Mouse (Mus musculus): ENCODE results near the gene Caprin2. TPM values are rescaled to one million over a fixed set of nuclear protein-coding genes. Genes with fewer than 3 reads are reported as not detected.
A peak's percentile ranks its signal among the peaks of the same experiment; 100 is the strongest.
"Not testable (repeated sequence)": the region's sequence is repeated elsewhere in the genome, so short reads cannot be mapped to it uniquely, and the experiment has no call there.

The Caprin2 gene
- 10 to 100 TPM; 21.7 to 25.5 TPM for total RNA-seq (2021)
- long read RNA-seq, experiment 1, partial matches to known transcripts: 2 of 10 reads
- long read RNA-seq, experiment 1, other reads (novel, unspliced or antisense): 6 of 10 reads
- long read RNA-seq, experiment 2, transcript Caprin2-202 (19 exons, 3,697 nt): major isoform, 6 of 9 reads
- long read RNA-seq, experiment 2, partial matches to known transcripts: 0 of 9 reads
- long read RNA-seq, experiment 2, other reads (novel, unspliced or antisense): 2 of 9 reads

- DNase-seq (ENCODE audit: low spot score in 2 of 2): peak; percentile 92 to 93
Observed at GRCm38 (mm10) chr6:148895773-148896506, at the start of gene Caprin2. Gene Caprin2, minus strand, starts transcription at chr6:148896237.

GRCm38 (mm10) chr6:148944767-148945508 is 48.9 kb upstream of the Caprin2 start:
- peak; percentile 49 to 57 for DNase-seq (ENCODE audit: low spot score in 2 of 2)

- peak in 1 of 2 experiments; percentile 33 for DNase-seq (ENCODE audit: low spot score in 2 of 2)
Observed at GRCm38 (mm10) chr6:148944344-148944766, 48.3 kb upstream of the Caprin2 start.

- no peak for DNase-seq (ENCODE audit: low spot score in 2 of 2)
Observed at GRCm38 (mm10) chr6:148943695-148944094, 47.7 kb upstream of the Caprin2 start.

GRCm38 (mm10) chr6:148942406-148942805 is 46.4 kb upstream of the Caprin2 start:
- DNase-seq (ENCODE audit: low spot score in 2 of 2): no peak

- DNase-seq (ENCODE audit: low spot score in 2 of 2): no peak
Observed at GRCm38 (mm10) chr6:148941880-148942279, 45.8 kb upstream of the Caprin2 start.

- not testable (repeated sequence) for DNase-seq (ENCODE audit: low spot score in 2 of 2)
Observed at GRCm38 (mm10) chr6:148940383-148940782, 44.3 kb upstream of the Caprin2 start.

- DNase-seq (ENCODE audit: low spot score in 2 of 2): no peak
Observed at GRCm38 (mm10) chr6:148937693-148938092, 41.7 kb upstream of the Caprin2 start.

- no peak for DNase-seq (ENCODE audit: low spot score in 2 of 2)
Observed at GRCm38 (mm10) chr6:148934961-148935590, 39.0 kb upstream of the Caprin2 start.

- no peak for DNase-seq (ENCODE audit: low spot score in 2 of 2)
Observed at GRCm38 (mm10) chr6:148931281-148931680, 35.2 kb upstream of the Caprin2 start.

- no peak for DNase-seq (ENCODE audit: low spot score in 2 of 2)
Observed at GRCm38 (mm10) chr6:148918841-148919398, 22.9 kb upstream of the Caprin2 start.

- no peak for DNase-seq (ENCODE audit: low spot score in 2 of 2)
Observed at GRCm38 (mm10) chr6:148917672-148918071, 21.6 kb upstream of the Caprin2 start.

GRCm38 (mm10) chr6:148916817-148917216 is 20.8 kb upstream of the Caprin2 start:
- DNase-seq (ENCODE audit: low spot score in 2 of 2): no peak

- DNase-seq (ENCODE audit: low spot score in 2 of 2): peak in 1 of 2 experiments; percentile 22
Observed at GRCm38 (mm10) chr6:148913938-148914337, 17.9 kb upstream of the Caprin2 start.

- not testable (repeated sequence) for DNase-seq (ENCODE audit: low spot score in 2 of 2)
Observed at GRCm38 (mm10) chr6:148911906-148912305, 15.9 kb upstream of the Caprin2 start.

GRCm38 (mm10) chr6:148906958-148907357 is 10.9 kb upstream of the Caprin2 start:
- no peak for DNase-seq (ENCODE audit: low spot score in 2 of 2)

GRCm38 (mm10) chr6:148902728-148903127 is 6.7 kb upstream of the Caprin2 start:
- DNase-seq (ENCODE audit: low spot score in 2 of 2): no peak

- DNase-seq (ENCODE audit: low spot score in 2 of 2): no peak
Observed at GRCm38 (mm10) chr6:148896507-148896851, 442 bp upstream of the Caprin2 start.

GRCm38 (mm10) chr6:148894888-148895772 is 907 bp downstream of the Caprin2 start:
- no peak for DNase-seq (ENCODE audit: low spot score in 2 of 2)

- no peak for DNase-seq (ENCODE audit: low spot score in 2 of 2)
Observed at GRCm38 (mm10) chr6:148873911-148874310, 22.1 kb downstream of the Caprin2 start.

Measured in adrenal gland, postnatal 4 days (tissue).